17 mouse cellular contexts compared by ENCODE assay signal in genomic region chr3:70401187-70401586, GRCm38 (mm10).
"Had no signal": no experiment of that assay in that cellular context is flagged by ENCODE, and none has a peak within 500 bp of the region (broad histone marks: within the 10 kb centered on the region; RNA-seq: fewer than 3 reads in every experiment).

No protein-coding gene starts in this region.

- H3K27ac ChIP-seq: liver, embryonic 15.5 days; macrophage; midbrain, embryonic 13.5 days; midbrain, embryonic 15.5 days; neural tube, embryonic 12.5 days; stomach, embryonic 15.5 days; stomach, postnatal 0 days had no signal

- H3K36me3 ChIP-seq: liver, embryonic 15.5 days; midbrain, embryonic 13.5 days; midbrain, embryonic 15.5 days; neural tube, embryonic 12.5 days; stomach, embryonic 15.5 days had no signal

- H3K4me3 ChIP-seq: liver, embryonic 15.5 days; megakaryocyte, embryonic 14.5 days; midbrain, embryonic 13.5 days; midbrain, embryonic 15.5 days; neural tube, embryonic 12.5 days; stomach, embryonic 15.5 days had no signal

- H3K4me1 ChIP-seq: liver, embryonic 15.5 days; megakaryocyte, embryonic 14.5 days; midbrain, embryonic 13.5 days; midbrain, embryonic 15.5 days; neural tube, embryonic 12.5 days; stomach, embryonic 15.5 days had no signal

- DNase-seq: liver, postnatal 0 days; lung, postnatal 14 days; lung, postnatal 36 days; right cerebral cortex, postnatal 14 days; thymus, adult 2 months; thymus, postnatal 25 days; thymus, postnatal 4 days had no signal

- ATAC-seq: liver, postnatal 0 days; lung, postnatal 0 days; midbrain, embryonic 13.5 days; midbrain, embryonic 15.5 days had no signal

- H3K9ac ChIP-seq: liver, embryonic 15.5 days; liver, postnatal 0 days; midbrain, embryonic 13.5 days; midbrain, embryonic 15.5 days; neural tube, embryonic 12.5 days; stomach, embryonic 15.5 days had no signal

- H3K27me3 ChIP-seq: liver, embryonic 15.5 days; megakaryocyte, embryonic 14.5 days; midbrain, embryonic 13.5 days; midbrain, embryonic 15.5 days; neural tube, embryonic 12.5 days; stomach, embryonic 15.5 days had no signal

- H3K4me2 ChIP-seq: liver, embryonic 15.5 days; midbrain, embryonic 11.5 days; midbrain, embryonic 13.5 days; midbrain, embryonic 15.5 days; neural tube, embryonic 12.5 days; stomach, embryonic 15.5 days had no signal

- H3K9me3 ChIP-seq: liver, embryonic 15.5 days; midbrain, embryonic 13.5 days; midbrain, embryonic 15.5 days; neural tube, embryonic 12.5 days; stomach, embryonic 15.5 days had no signal
